Mouse (Mus musculus) liver, postnatal 0 days (tissue): ENCODE measurements around the gene 1700025G04Rik.

ENCODE experiments used
- CTCF ChIP-seq: sonication (generic); IDR thresholded peaks from 2 replicates; pipeline ENCODE4 v1.5.1; 2016; ENCODE audit warnings: antibody characterized with exemption, low read depth
- EP300 ChIP-seq: IDR thresholded peaks from 2 replicates; pipeline ENCODE4 v1.6.1; 2016; ENCODE audit warnings: antibody characterized with exemption, low read depth, mild to moderate bottlenecking

GRCm38 (mm10) chr1:151975418-151976379 lies 114.2 kb downstream of the 1700025G04Rik start:
- no peak for TF ChIP-seq EP300
- TF ChIP-seq CTCF, result no peak
